Mouse (Mus musculus) liver, embryonic 13.5 days (tissue): ENCODE results near the gene Trpv4. TPM values are rescaled to one million over a fixed set of nuclear protein-coding genes. Genes with fewer than 3 reads are reported as not detected.

Source experiments
- ATAC-seq: fragments of 200-750 bp; cut with Nextera tagmentation; 2 replicates; pipeline ENCODE4 v1.8.0; 2017; ENCODE audit warnings: low read depth, mild to moderate bottlenecking, moderate number of reproducible peaks, moderate library complexity
- DNase-seq: peaks from one replicate; pipeline ENCODE4 v3.0.0; 2022
- H3K27ac ChIP-seq: fragments of 300-500 bp; sonication (generic); 2 replicates; pipeline ENCODE4 v1.5.1; 2015; ENCODE audit warnings: moderate library complexity, mild to moderate bottlenecking, inconsistent platforms
- H3K27me3 ChIP-seq: fragments of 300-500 bp; sonication (generic); 2 replicates; pipeline ENCODE4 v1.6.1; 2015; ENCODE audit warnings: mild to moderate bottlenecking, inconsistent platforms
- H3K36me3 ChIP-seq: fragments of 300-500 bp; sonication (generic); 2 replicates; pipeline ENCODE4 v1.6.1; 2015; ENCODE audit warnings: mild to moderate bottlenecking, inconsistent platforms
- H3K4me1 ChIP-seq: fragments of 300-500 bp; sonication (generic); replicated peaks from 2 replicates; pipeline ENCODE4 v1.6.1; 2015; ENCODE audit warnings: inconsistent platforms
- H3K4me2 ChIP-seq: fragments of 300-500 bp; sonication (generic); 2 replicates; pipeline ENCODE4 v1.6.1; 2015; ENCODE audit warnings: inconsistent platforms, mild to moderate bottlenecking, moderate library complexity
- H3K4me3 ChIP-seq: fragments of 300-500 bp; sonication (generic); replicated peaks from 2 replicates; pipeline ENCODE4 v1.5.1; 2015; ENCODE audit warnings: mild to moderate bottlenecking, inconsistent platforms
- H3K9ac ChIP-seq: fragments of 300-500 bp; sonication (generic); 2 replicates; pipeline ENCODE4 v1.6.1; 2015; ENCODE audit warnings: mild to moderate bottlenecking, inconsistent platforms
- H3K9me3 ChIP-seq: fragments of 300-500 bp; sonication (generic); replicated peaks from 2 replicates; pipeline ENCODE4 v1.6.1; 2016; ENCODE audit warnings: inconsistent platforms
- WGBS: fragments of 180-500 bp; shearing (Covaris S2); methylation state at CpG from one replicate; pipeline ENCODE4 v1.1.7; 2015; ENCODE audit not compliant: insufficient replicate concordance; 5-methylcytosine and 5-hydroxymethylcytosine counted together
- polyA plus RNA-seq: library from polyadenylated mRNA; unstranded; fragments of >200 nt; fragmentation: Nextera tagmentation; extraction: Ambion mirVana; gene quantifications from 2 replicates; pipeline ENCODE4 v1.2.1, GENCODE M21; 2015

Trpv4 gene
- polyA plus RNA-seq, 1 experiment from 2014 or later, result 0.17 TPM

DNA sequence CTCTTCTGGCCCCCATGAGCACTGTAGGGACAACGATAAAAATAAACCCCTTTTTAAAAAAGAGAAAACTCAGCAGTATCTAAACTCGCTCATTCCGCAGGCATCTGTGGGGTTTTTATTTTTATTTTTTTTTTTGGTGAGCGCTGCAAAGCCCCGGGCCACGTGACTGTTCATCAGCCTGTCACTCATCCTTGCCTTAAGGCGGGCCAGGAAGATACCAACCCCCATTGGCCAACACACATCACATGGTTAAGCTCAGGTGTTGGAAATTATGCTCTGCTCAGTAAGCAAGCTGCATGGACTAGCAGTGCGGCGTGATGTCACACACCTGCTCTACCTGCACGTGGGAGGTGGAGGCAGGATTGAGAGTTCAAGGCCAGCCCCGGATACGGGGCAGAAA is 40.4 kb downstream of the Trpv4 start:
- H3K9me3 ChIP-seq, result no peaks in the 10 kb centered on the region
- no peaks in the 10 kb centered on the region for H3K27me3 ChIP-seq
- H3K27ac ChIP-seq, result no peak overlapping the region
- no peak overlapping the region for H3K4me3 ChIP-seq
- ATAC-seq (no peak), DNase-seq (no peak)
- no peak overlapping the region for H3K4me2 ChIP-seq
- H3K36me3 ChIP-seq, result no peaks in the 10 kb centered on the region
- H3K4me1 ChIP-seq, result peaks cover 38% of the 10 kb centered on the region
- 62% methylated on average over 12 of the region's 12 CpGs for WGBS
- no peak overlapping the region for H3K9ac ChIP-seq

DNA sequence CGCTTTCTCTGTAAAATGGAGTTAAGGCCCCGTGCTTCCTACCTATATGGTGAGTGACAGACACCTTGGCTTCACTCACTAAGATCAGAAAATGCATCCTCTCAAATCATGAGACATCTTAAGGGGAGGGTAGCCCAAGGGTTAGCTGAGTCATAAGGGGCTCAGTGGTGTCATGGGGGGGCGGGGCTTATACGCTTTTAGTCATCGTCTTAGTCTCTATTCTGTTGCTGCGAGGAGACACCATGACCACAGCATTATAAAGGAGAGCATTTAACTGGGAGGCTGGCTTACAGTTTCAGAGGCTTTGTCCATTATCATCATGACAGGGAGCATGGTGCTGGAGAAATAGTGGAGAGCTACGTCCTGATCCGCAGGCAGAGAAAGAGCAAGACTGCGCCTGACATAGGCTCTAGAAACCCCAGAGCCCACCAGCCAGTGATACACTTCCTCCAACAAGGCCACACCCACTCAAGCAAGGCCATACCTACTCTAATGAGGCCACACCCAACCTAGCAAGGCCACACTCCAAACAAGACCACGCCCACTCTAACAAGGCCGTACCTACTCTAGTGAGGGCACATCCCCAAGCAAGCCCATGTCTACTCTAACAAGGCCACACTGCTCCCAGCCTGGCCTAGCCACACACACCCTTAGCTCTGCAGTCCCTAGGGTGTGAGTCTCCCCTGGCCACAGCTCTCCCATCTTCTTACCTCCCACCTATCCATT is 41.7 kb downstream of the Trpv4 start:
- Histone ChIP-seq H3K36me3 (no peaks in the 10 kb centered on the region), H3K4me3 (no peak overlapping the region), H3K4me2 (no peak overlapping the region), H3K27me3 (no peaks in the 10 kb centered on the region), H3K9me3 (no peaks in the 10 kb centered on the region), H3K27ac (no peak overlapping the region), H3K4me1 (peaks cover 44% of the 10 kb centered on the region), H3K9ac (no peak overlapping the region)
- ATAC-seq (no peak), DNase-seq (peak; percentile 46)
- 61% methylated on average over 11 of the region's 11 CpGs for WGBS

DNA sequence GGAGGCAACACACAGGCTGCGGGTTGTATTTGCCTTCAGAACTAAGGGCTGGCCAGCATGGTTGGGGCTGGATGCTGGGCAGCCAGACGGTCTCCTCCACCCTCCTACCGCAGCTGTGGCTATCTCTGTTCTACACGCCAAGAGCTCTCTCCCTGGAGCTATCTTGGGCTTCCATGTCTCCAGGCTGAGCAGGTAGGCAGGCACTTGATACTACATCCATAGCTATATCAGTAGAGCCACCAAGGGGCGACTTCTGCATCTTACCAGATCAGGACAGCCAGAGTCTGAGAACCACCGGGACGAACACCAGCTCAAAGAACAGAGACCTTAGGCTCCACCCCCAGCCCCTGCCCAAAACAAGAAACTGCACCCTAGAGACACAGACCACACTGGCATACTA is 43.4 kb downstream of the Trpv4 start:
- no peaks in the 10 kb centered on the region for H3K9me3 ChIP-seq
- peaks cover 49% of the 10 kb centered on the region for H3K4me1 ChIP-seq
- peak overlapping the region; percentile 53 for H3K27ac ChIP-seq
- H3K36me3 ChIP-seq, result no peaks in the 10 kb centered on the region
- WGBS, result 18% methylated on average over 7 of the region's 7 CpGs
- peaks cover 8% of the 10 kb centered on the region; the same call in 1 of the 2 replicates for H3K27me3 ChIP-seq
- H3K4me3 ChIP-seq, result no peak overlapping the region
- H3K4me2 ChIP-seq, result peak overlapping the region; percentile 26
- ATAC-seq (peak; percentile 87), DNase-seq (peak; percentile 64)
- H3K9ac ChIP-seq, result no peak overlapping the region

DNA sequence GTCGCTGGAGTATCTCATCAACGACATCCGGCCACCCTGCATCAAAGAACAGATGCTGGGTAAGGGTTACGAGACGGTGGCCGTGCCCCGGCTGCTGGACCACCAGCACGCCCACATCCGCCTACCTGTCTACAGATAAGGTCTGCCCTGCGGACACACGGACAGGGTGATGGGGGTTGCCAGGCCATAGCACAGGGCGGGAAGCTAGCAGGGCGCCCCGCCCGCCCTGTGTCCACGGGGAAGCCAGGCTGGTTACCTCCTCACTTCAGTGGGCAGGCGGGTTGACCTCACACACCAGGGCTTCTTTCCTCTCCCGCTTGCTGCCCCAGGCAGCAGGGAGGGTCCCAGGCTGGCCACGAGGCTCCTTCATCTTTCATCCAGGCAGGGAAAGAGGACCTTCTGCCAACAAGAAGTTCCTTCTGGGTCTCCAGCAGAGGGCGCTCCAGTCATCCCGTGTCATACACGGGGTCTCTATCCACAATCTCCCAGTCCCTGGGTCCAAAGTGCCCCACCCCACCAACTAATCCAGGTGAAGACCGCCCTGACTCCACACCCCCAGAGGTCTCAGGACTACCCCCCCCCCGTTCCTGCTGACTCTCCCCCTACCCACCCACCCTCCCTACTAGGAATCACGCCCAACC is 46.1 kb downstream of the Trpv4 start:
- Histone ChIP-seq H3K36me3 (no peaks in the 10 kb centered on the region), H3K9me3 (no peaks in the 10 kb centered on the region), H3K4me3 (no peak overlapping the region), H3K9ac (no peak overlapping the region), H3K4me2 (no peak overlapping the region), H3K27ac (no peak overlapping the region), H3K4me1 (peaks cover 51% of the 10 kb centered on the region), H3K27me3 (peaks cover 11% of the 10 kb centered on the region; the same call in 1 of the 2 replicates)
- DNase-seq (no peak), ATAC-seq (no peak)
- 45% methylated on average over 25 of the region's 25 CpGs for WGBS

DNA sequence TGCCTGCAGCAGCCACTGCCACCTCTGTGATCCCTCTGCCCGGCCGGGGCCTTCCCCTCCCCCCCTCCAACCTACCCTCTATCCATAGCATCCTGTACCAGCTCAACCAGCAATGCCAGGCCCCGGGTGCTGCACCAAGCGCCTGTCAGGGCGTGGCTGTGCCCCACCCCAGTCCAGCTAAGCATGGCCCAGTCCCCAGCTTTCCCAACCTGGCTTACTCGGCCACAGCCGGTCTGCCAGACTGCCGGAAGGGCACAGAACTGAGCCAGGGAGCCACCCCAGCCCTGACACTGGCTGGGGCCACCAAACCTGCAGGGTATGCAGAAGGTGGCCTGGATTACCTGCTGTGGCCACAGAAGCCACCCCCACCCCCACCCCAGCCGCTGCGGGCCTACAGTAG is 47.0 kb downstream of the Trpv4 start:
- 79% methylated on average over 10 of the region's 10 CpGs for WGBS

DNA sequence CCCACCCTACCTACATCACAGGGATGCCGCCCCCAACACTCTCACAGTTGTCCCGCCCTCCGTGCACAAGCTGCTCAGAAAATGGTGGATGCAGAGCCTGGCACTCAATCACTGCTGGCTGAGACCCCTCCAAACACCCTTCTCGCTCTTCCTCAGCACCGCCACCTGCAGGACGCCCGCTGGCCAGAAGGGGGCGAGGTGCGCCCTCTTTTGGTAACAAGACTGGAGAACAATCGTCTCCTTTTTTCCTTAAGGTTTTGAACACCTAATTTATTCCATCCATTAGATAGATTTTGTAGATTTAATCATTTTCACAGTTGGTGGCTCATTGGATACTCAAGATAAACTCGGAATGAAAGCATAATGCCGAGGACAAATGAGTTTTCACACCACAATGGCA is 49.7 kb downstream of the Trpv4 start:
- peaks cover 17% of the 10 kb centered on the region for H3K4me1 ChIP-seq
- WGBS, result 5% methylated on average over 12 of the region's 12 CpGs
- H3K9me3 ChIP-seq, result no peaks in the 10 kb centered on the region
- H3K9ac ChIP-seq, result no peak overlapping the region
- no peak overlapping the region for H3K4me2 ChIP-seq
- H3K36me3 ChIP-seq, result no peaks in the 10 kb centered on the region
- no peak for DNase-seq
- H3K27me3 ChIP-seq, result peaks cover 11% of the 10 kb centered on the region; the same call in 1 of the 2 replicates
- no peak overlapping the region for H3K27ac ChIP-seq
- no peak for ATAC-seq
- H3K4me3 ChIP-seq, result no peak overlapping the region

More for the DNA sequence above, 47.0 kb downstream of the Trpv4 start:
- peaks cover 42% of the 10 kb centered on the region for H3K4me1 ChIP-seq
- no peak overlapping the region for H3K9ac ChIP-seq
- ATAC-seq, result no peak
- H3K36me3 ChIP-seq, result no peaks in the 10 kb centered on the region
- no peak overlapping the region for H3K4me3 ChIP-seq
- no peak overlapping the region for H3K4me2 ChIP-seq
- no peak overlapping the region for H3K27ac ChIP-seq
- H3K27me3 ChIP-seq, result peaks cover 11% of the 10 kb centered on the region; the same call in 1 of the 2 replicates
- no peak for DNase-seq
- H3K9me3 ChIP-seq, result no peaks in the 10 kb centered on the region

DNA sequence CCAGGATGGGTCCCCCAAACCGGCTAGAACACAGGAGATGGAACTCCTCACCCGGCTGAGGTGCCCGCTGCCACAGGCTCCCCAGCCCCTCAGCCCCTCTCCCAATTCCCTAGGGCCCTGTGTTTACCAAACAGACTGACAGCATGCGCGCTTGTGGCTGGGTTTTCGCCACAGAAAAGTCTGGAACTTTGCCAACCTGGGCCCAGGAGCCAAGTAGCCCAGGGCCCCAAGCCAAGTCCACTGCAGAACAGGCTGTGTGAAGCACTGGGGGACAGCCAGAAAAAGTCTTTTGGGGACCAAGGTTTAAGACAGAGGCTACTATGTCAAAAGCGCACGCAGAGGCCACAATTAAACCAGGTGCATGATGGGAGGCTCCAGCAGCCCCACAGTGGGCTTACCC is 50.6 kb downstream of the Trpv4 start:
- 71% methylated on average over 8 of the region's 8 CpGs for WGBS

DNA sequence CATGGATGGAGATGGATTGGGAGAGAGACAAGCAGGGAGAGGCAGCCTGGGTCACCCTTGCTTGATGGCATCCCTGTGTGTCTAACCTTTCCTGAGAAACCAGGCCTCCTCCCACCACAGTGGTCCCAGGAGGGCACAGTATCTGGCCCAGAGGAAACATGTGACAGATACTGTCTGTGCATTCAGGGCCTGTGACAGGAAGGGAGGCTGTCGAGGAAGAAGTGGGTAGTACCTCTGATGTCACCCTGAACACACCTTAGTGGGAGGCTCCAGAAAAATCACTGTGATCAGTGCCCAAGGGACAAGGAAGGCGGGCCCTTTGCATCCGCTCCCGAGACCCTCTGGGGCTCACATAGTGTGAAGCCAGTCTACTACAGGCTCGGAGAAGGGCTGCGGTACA is 52.2 kb downstream of the Trpv4 start:
- H3K4me1 ChIP-seq, result peaks cover 12% of the 10 kb centered on the region
- H3K9me3 ChIP-seq, result no peaks in the 10 kb centered on the region
- H3K4me2 ChIP-seq, result no peak overlapping the region
- WGBS, result 67% methylated on average over 6 of the region's 6 CpGs
- peaks cover 11% of the 10 kb centered on the region; the same call in 1 of the 2 replicates for H3K27me3 ChIP-seq
- DNase-seq, result no peak
- H3K9ac ChIP-seq, result no peak overlapping the region
- no peak overlapping the region for H3K27ac ChIP-seq
- H3K36me3 ChIP-seq, result no peaks in the 10 kb centered on the region
- no peak for ATAC-seq
- no peak overlapping the region for H3K4me3 ChIP-seq

More for the DNA sequence above, 50.6 kb downstream of the Trpv4 start:
- H3K27me3 ChIP-seq, result peaks cover 11% of the 10 kb centered on the region; the same call in 1 of the 2 replicates
- peaks cover 17% of the 10 kb centered on the region for H3K4me1 ChIP-seq
- H3K9me3 ChIP-seq, result no peaks in the 10 kb centered on the region
- ATAC-seq (no peak), DNase-seq (no peak)
- H3K27ac ChIP-seq, result no peak overlapping the region
- no peak overlapping the region for H3K9ac ChIP-seq
- H3K4me2 ChIP-seq, result no peak overlapping the region
- no peak overlapping the region for H3K4me3 ChIP-seq
- H3K36me3 ChIP-seq, result no peaks in the 10 kb centered on the region

DNA sequence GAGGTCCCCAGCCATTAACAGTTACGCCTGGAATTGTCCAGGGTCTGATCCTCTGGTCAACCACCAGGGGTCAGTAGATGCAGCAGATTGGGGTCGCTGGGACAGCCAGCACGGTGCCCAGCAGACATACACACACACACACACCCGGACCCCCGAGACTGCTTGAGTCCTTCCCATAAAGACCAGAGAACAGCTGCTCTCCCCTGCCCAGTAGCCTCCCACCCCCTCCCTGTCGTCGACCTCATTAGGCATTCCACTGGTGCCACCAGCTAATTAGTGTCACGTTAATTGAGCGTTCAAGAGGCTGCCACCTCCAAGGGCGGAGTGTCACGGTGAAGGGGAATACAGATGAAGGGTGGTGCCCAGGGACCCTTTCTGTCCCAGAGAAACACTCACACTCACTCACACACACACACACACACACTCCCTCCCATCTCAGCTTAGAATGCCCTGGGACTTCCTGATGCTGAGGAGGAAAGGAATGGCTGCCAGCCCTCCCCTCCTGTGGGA is 53.4 kb downstream of the Trpv4 start:
- ATAC-seq, result 0 out of 2 replicates have a peak, but pooled peaks have one; percentile 3
- H3K27me3 ChIP-seq, result peaks cover 3% of the 10 kb centered on the region; the same call in 1 of the 2 replicates

DNA sequence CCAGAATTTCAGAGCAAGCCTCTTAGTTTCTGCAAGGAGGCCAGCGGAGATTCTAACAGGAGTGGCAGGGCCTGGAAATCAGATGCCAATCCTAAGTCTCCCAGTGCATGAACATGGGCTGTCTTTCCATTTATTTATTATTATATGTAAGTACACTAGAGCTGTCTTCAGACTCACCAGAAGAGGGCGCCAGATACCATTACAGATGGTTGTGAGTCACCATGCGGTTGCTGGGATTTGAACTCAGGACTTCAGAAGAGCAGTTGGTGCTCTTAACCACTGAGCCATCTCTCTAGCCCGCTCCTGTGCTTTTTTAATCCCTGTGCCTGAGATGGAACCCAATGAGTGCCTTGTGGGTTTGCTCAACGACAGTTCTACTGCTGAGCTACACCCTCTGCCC is 54.2 kb downstream of the Trpv4 start:
- no peak overlapping the region for H3K27ac ChIP-seq
- no peak for ATAC-seq
- H3K4me2 ChIP-seq, result no peak overlapping the region
- no peaks in the 10 kb centered on the region for H3K36me3 ChIP-seq
- DNase-seq, result no peak
- no peaks in the 10 kb centered on the region for H3K27me3 ChIP-seq
- H3K9ac ChIP-seq, result no peak overlapping the region
- H3K4me3 ChIP-seq, result no peak overlapping the region
- no peaks in the 10 kb centered on the region for H3K9me3 ChIP-seq
- H3K4me1 ChIP-seq, result peaks cover 12% of the 10 kb centered on the region
- WGBS, result 61% methylated on average over 5 of the region's 5 CpGs

More for the DNA sequence above, 53.4 kb downstream of the Trpv4 start:
- Histone ChIP-seq H3K4me3 (no peak overlapping the region), H3K4me2 (no peak overlapping the region), H3K4me1 (peaks cover 12% of the 10 kb centered on the region), H3K9me3 (no peaks in the 10 kb centered on the region), H3K9ac (no peak overlapping the region), H3K27ac (no peak overlapping the region), H3K36me3 (no peaks in the 10 kb centered on the region)
- no peak for DNase-seq
- 34% methylated on average over 11 of the region's 11 CpGs for WGBS

DNA sequence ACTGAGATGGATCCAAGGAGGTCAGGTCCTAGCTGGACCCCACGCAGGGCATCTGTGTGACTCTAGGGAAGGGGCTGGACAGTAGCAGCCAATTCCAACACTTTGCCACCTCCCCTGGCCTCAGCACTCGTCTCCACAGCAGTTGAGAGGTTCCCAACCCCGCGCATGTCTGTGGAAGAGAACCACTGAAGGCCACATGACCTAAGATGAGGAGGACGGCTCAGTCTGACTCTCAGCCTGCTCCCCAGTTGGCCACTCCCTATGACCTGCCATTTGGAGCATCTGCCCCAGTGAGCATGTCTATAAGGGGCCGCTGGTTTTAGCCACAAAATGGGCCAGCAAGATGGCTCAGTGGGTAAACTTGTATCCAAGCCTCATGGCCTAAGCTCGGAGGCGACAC is 56.2 kb downstream of the Trpv4 start:
- WGBS, result 68% methylated on average over 8 of the region's 8 CpGs

More for the DNA sequence above, 56.2 kb downstream of the Trpv4 start:
- H3K9ac ChIP-seq, result no peak overlapping the region
- peaks cover 13% of the 10 kb centered on the region for H3K4me1 ChIP-seq
- ATAC-seq (no peak), DNase-seq (no peak)
- H3K9me3 ChIP-seq, result no peaks in the 10 kb centered on the region
- no peak overlapping the region for H3K4me3 ChIP-seq
- H3K4me2 ChIP-seq, result no peak overlapping the region
- H3K27ac ChIP-seq, result no peak overlapping the region
- no peaks in the 10 kb centered on the region for H3K27me3 ChIP-seq
- H3K36me3 ChIP-seq, result no peaks in the 10 kb centered on the region
